Mouse (Mus musculus) forebrain, embryonic 15.5 days (tissue): ENCODE measurements around the gene Cdc5l. TPM values are rescaled to one million over a fixed set of nuclear protein-coding genes. Genes with fewer than 3 reads are reported as not detected.
A peak's percentile ranks its signal among the peaks of the same experiment; 100 is the strongest.

Source experiments
- ATAC-seq: fragments of 200-750 bp; cut with Nextera tagmentation; replicated peaks from 2 replicates; pipeline ENCODE4 v1.8.0; 2017; ENCODE audit warnings: mild to moderate bottlenecking, moderate TSS enrichment, moderate library complexity
- H3K27ac ChIP-seq: fragments of 300-500 bp; sonication (generic); replicated peaks from 2 replicates; pipeline ENCODE4 v1.5.1; 2015; ENCODE audit warnings: mild to moderate bottlenecking, inconsistent platforms
- H3K27me3 ChIP-seq: fragments of 300-500 bp; sonication (generic); 2 replicates; pipeline ENCODE4 v1.6.1; 2015; ENCODE audit warnings: inconsistent platforms
- H3K36me3 ChIP-seq: fragments of 300-500 bp; sonication (generic); 2 replicates; pipeline ENCODE4 v1.6.1; 2015; ENCODE audit warnings: mild to moderate bottlenecking, inconsistent platforms
- H3K4me1 ChIP-seq: fragments of 300-500 bp; sonication (generic); 2 replicates; pipeline ENCODE4 v1.6.1; 2015; ENCODE audit warnings: inconsistent platforms
- H3K4me2 ChIP-seq: fragments of 300-500 bp; sonication (generic); replicated peaks from 2 replicates; pipeline ENCODE4 v1.6.1; 2015; ENCODE audit warnings: mild to moderate bottlenecking, inconsistent platforms
- H3K4me3 ChIP-seq: fragments of 300-500 bp; sonication (generic); 2 replicates; pipeline ENCODE4 v1.5.1; 2015; ENCODE audit warnings: mild to moderate bottlenecking, inconsistent platforms
- H3K9ac ChIP-seq: fragments of 300-500 bp; sonication (generic); replicated peaks from 2 replicates; pipeline ENCODE4 v1.6.1; 2015; ENCODE audit warnings: mild to moderate bottlenecking, inconsistent platforms
- H3K9me3 ChIP-seq: fragments of 300-500 bp; sonication (generic); 2 replicates; pipeline ENCODE4 v1.6.1; 2016; ENCODE audit warnings: inconsistent platforms
- WGBS: fragments of 180-500 bp; shearing (Covaris S2); methylation state at CpG from one replicate; pipeline ENCODE4 v1.1.7; 2015; ENCODE audit warnings: mixed read lengths; 5-methylcytosine and 5-hydroxymethylcytosine counted together
- polyA plus RNA-seq: library from polyadenylated mRNA; unstranded; fragments of >200 nt; fragmentation: Nextera tagmentation; extraction: Ambion mirVana; gene quantifications from 2 replicates; pipeline ENCODE4 v1.2.1, GENCODE M21; 2015

Cdc5l gene
- 69.5 and 74.5 TPM in 2 replicates for polyA plus RNA-seq

GRCm38 (mm10) chr17:45433419-45434261 is at the start of gene Cdc5l:
TSS of gene Cdc5l (minus strand) at chr17:45433737.
- Histone ChIP-seq H3K4me3 (peak within 1 kb of the TSS; percentile 76), H3K4me1 (peaks cover 29% of the 10 kb centered on the region), H3K4me2 (peak within 1 kb of the TSS; percentile 73), H3K27ac (peak within 1 kb of the TSS; percentile 93), H3K9me3 (no peaks in the 10 kb centered on the region), H3K36me3 (0 out of 2 replicates have a peak, but pooled peaks cover 7% of the 10 kb centered on the region), H3K27me3 (no peaks in the 10 kb centered on the region), H3K9ac (peak within 1 kb of the TSS; percentile 68)
- ATAC-seq = peak; percentile 96
- whole genome bisulfite sequencing = under 1% methylated on average over 73 of the region's 73 CpGs

- no peak overlapping the region for H3K9ac ChIP-seq
- no peak overlapping the region for H3K4me2 ChIP-seq
- no peaks in the 10 kb centered on the region for H3K36me3 ChIP-seq
- no peak for ATAC-seq
- no peaks in the 10 kb centered on the region for H3K9me3 ChIP-seq
- WGBS = 32% methylated on average over 2 of the region's 2 CpGs
- no peak overlapping the region for H3K27ac ChIP-seq
- H3K27me3 ChIP-seq = no peaks in the 10 kb centered on the region
- no peak overlapping the region for H3K4me3 ChIP-seq
- no peaks in the 10 kb centered on the region for H3K4me1 ChIP-seq
These were observed 46.9 kb upstream of the Cdc5l start for GRCm38 (mm10) chr17:45480429-45480828.

- 20% methylated on average over 12 of the region's 12 CpGs for WGBS
- H3K4me1 ChIP-seq = peaks cover 11% of the 10 kb centered on the region
- no peaks in the 10 kb centered on the region for H3K9me3 ChIP-seq
- peak; percentile 33; the same call in 1 of the 2 replicates for ATAC-seq
- H3K4me2 ChIP-seq = no peak overlapping the region
- H3K4me3 ChIP-seq = no peak overlapping the region
- H3K9ac ChIP-seq = no peak overlapping the region
- H3K36me3 ChIP-seq = no peaks in the 10 kb centered on the region
- H3K27ac ChIP-seq = no peak overlapping the region
- H3K27me3 ChIP-seq = no peaks in the 10 kb centered on the region
These were observed 44.8 kb upstream of the Cdc5l start for GRCm38 (mm10) chr17:45478234-45478825.

- 4% methylated on average over 30 of the region's 30 CpGs for WGBS
- H3K4me3 ChIP-seq = peak within 1 kb of the TSS; percentile 39
- H3K4me2 ChIP-seq = peak within 1 kb of the TSS; percentile 46
- peak within 1 kb of the TSS; percentile 28; the same call in 1 of the 2 replicates for H3K9ac ChIP-seq
- no peaks in the 10 kb centered on the region for H3K27me3 ChIP-seq
- H3K4me1 ChIP-seq = peaks cover 11% of the 10 kb centered on the region
- H3K27ac ChIP-seq = peak within 1 kb of the TSS; percentile 44; the same call in 1 of the 2 replicates
- no peaks in the 10 kb centered on the region for H3K9me3 ChIP-seq
- H3K36me3 ChIP-seq = no peaks in the 10 kb centered on the region
- peak; percentile 89 for ATAC-seq
These were observed 41.3 kb upstream of the Cdc5l start, which contains the start of gene Spats1 for GRCm38 (mm10) chr17:45474669-45475465. TSS of gene Spats1 (minus strand) at chr17:45475415.

- 58% methylated on average over 8 of the region's 8 CpGs for WGBS
- Histone ChIP-seq H3K9me3 (no peaks in the 10 kb centered on the region), H3K4me3 (peak overlapping the region; percentile 39), H3K4me2 (peak overlapping the region; percentile 46), H3K4me1 (peaks cover 11% of the 10 kb centered on the region), H3K27ac (0 out of 2 replicates have a peak overlapping the region, but pooled peaks have one; percentile 44), H3K27me3 (no peaks in the 10 kb centered on the region), H3K36me3 (no peaks in the 10 kb centered on the region), H3K9ac (no peak overlapping the region)
- peak; percentile 21; the same call in 1 of the 2 replicates for ATAC-seq
These were observed 40.6 kb upstream of the Cdc5l start for GRCm38 (mm10) chr17:45474146-45474545.

- WGBS = 85% methylated on average over 6 of the region's 6 CpGs
- ATAC-seq = no peak
- Histone ChIP-seq H3K9ac (no peak overlapping the region), H3K36me3 (no peaks in the 10 kb centered on the region), H3K27me3 (no peaks in the 10 kb centered on the region), H3K9me3 (no peaks in the 10 kb centered on the region), H3K27ac (no peak overlapping the region), H3K4me3 (no peak overlapping the region), H3K4me2 (no peak overlapping the region), H3K4me1 (peaks cover 11% of the 10 kb centered on the region)
These were observed 40.1 kb upstream of the Cdc5l start for GRCm38 (mm10) chr17:45473667-45474066.

GRCm38 (mm10) chr17:45470726-45471125 is 37.2 kb upstream of the Cdc5l start:
- WGBS = 85% methylated on average over 7 of the region's 7 CpGs
- peaks cover 11% of the 10 kb centered on the region for H3K4me1 ChIP-seq
- H3K4me2 ChIP-seq = no peak overlapping the region
- H3K36me3 ChIP-seq = no peaks in the 10 kb centered on the region
- no peaks in the 10 kb centered on the region for H3K27me3 ChIP-seq
- H3K9ac ChIP-seq = no peak overlapping the region
- H3K9me3 ChIP-seq = no peaks in the 10 kb centered on the region
- H3K4me3 ChIP-seq = no peak overlapping the region
- H3K27ac ChIP-seq = no peak overlapping the region
- ATAC-seq = no peak

- no peaks in the 10 kb centered on the region for H3K36me3 ChIP-seq
- no peak overlapping the region for H3K27ac ChIP-seq
- 85% methylated on average over 5 of the region's 5 CpGs for WGBS
- H3K4me3 ChIP-seq = no peak overlapping the region
- H3K4me2 ChIP-seq = no peak overlapping the region
- H3K9me3 ChIP-seq = no peaks in the 10 kb centered on the region
- no peak overlapping the region for H3K9ac ChIP-seq
- H3K4me1 ChIP-seq = no peaks in the 10 kb centered on the region
- ATAC-seq = no peak
- no peaks in the 10 kb centered on the region for H3K27me3 ChIP-seq
These were observed 34.8 kb upstream of the Cdc5l start for GRCm38 (mm10) chr17:45468302-45468701.

GRCm38 (mm10) chr17:45466701-45467100 is 33.2 kb upstream of the Cdc5l start:
- Histone ChIP-seq H3K9ac (no peak overlapping the region), H3K9me3 (no peaks in the 10 kb centered on the region), H3K36me3 (no peaks in the 10 kb centered on the region), H3K27ac (no peak overlapping the region), H3K27me3 (no peaks in the 10 kb centered on the region), H3K4me1 (no peaks in the 10 kb centered on the region), H3K4me3 (no peak overlapping the region), H3K4me2 (no peak overlapping the region)
- no peak for ATAC-seq
- WGBS = 62% methylated on average over 2 of the region's 2 CpGs

- H3K27ac ChIP-seq = no peak overlapping the region
- H3K36me3 ChIP-seq = no peaks in the 10 kb centered on the region
- 84% methylated on average over 9 of the region's 9 CpGs for WGBS
- no peaks in the 10 kb centered on the region for H3K4me1 ChIP-seq
- no peaks in the 10 kb centered on the region for H3K9me3 ChIP-seq
- no peaks in the 10 kb centered on the region for H3K27me3 ChIP-seq
- H3K4me3 ChIP-seq = no peak overlapping the region
- ATAC-seq = no peak
- H3K9ac ChIP-seq = no peak overlapping the region
- H3K4me2 ChIP-seq = no peak overlapping the region
These were observed 30.7 kb upstream of the Cdc5l start for GRCm38 (mm10) chr17:45464255-45464654.

GRCm38 (mm10) chr17:45462506-45462905 is 29.0 kb upstream of the Cdc5l start:
- H3K36me3 ChIP-seq = no peaks in the 10 kb centered on the region
- H3K4me2 ChIP-seq = no peak overlapping the region
- H3K4me3 ChIP-seq = no peak overlapping the region
- no peak overlapping the region for H3K9ac ChIP-seq
- 97% methylated on average over 4 of the region's 4 CpGs for WGBS
- 0 out of 2 replicates have a peak, but pooled peaks cover under 1% of the 10 kb centered on the region for H3K4me1 ChIP-seq
- H3K9me3 ChIP-seq = no peaks in the 10 kb centered on the region
- no peaks in the 10 kb centered on the region for H3K27me3 ChIP-seq
- no peak for ATAC-seq
- no peak overlapping the region for H3K27ac ChIP-seq
